Mouse (Mus musculus) liver, adult 2 months (tissue): Measurements from ENCODE around the gene Myh10. TPM values are rescaled to one million over a fixed set of nuclear protein-coding genes. Genes with fewer than 3 reads are reported as not detected.

Source experiments
- DNase-seq: peaks from one replicate; pipeline ENCODE4 v3.0.0-alpha.2; 2011; ENCODE audit warnings: low read depth, low spot score; ENCODE audit errors: extremely low read depth
- H3K27ac ChIP-seq: fragments of 200-500 bp; replicated peaks from 2 replicates; pipeline ENCODE4 v1.5.1; 2012; ENCODE audit warnings: low read depth, mild to moderate bottlenecking, control low read depth, inconsistent platforms, low read length; ENCODE audit not compliant: insufficient read depth
- H3K27me3 ChIP-seq: fragments of 200-500 bp; 2 replicates; pipeline ENCODE4 v1.6.1; 2012; ENCODE audit warnings: mild to moderate bottlenecking, moderate library complexity, low read length, inconsistent platforms; ENCODE audit not compliant: control insufficient read depth, insufficient read depth
- H3K36me3 ChIP-seq: fragments of 200-500 bp; 2 replicates; pipeline ENCODE4 v1.6.1; 2012; ENCODE audit warnings: low read length, inconsistent platforms; ENCODE audit not compliant: control insufficient read depth, insufficient read depth
- H3K4me1 ChIP-seq: fragments of 200-500 bp; 2 replicates; pipeline ENCODE4 v1.6.1; 2011; ENCODE audit warnings: low read length; ENCODE audit not compliant: control insufficient read depth, insufficient read depth
- H3K4me3 ChIP-seq: fragments of 200-500 bp; 2 replicates; pipeline ENCODE4 v1.5.1; 2011; ENCODE audit warnings: low read depth, mild to moderate bottlenecking, control low read depth, low read length, moderate library complexity; ENCODE audit not compliant: insufficient read depth
- H3K79me2 ChIP-seq: fragments of 200-500 bp; 2 replicates; pipeline ENCODE4 v1.6.1; 2012; ENCODE audit warnings: inconsistent platforms, mild to moderate bottlenecking, low read length, moderate library complexity; ENCODE audit not compliant: control insufficient read depth, insufficient read depth
- H3K9ac ChIP-seq: fragments of 200-500 bp; 2 replicates; pipeline ENCODE4 v1.6.1; 2012; ENCODE audit warnings: low read depth, mild to moderate bottlenecking, control low read depth, inconsistent platforms, low read length
- CTCF ChIP-seq: fragments of 200-500 bp; IDR thresholded peaks from 2 replicates; pipeline ENCODE4 v1.5.1; 2011; ENCODE audit warnings: low read depth, low read length, control low read depth
- POLR2A ChIP-seq: fragments of 200-500 bp; IDR thresholded peaks from 2 replicates; pipeline ENCODE4 v1.6.1; 2011; ENCODE audit warnings: low read length, control low read depth; ENCODE audit not compliant: insufficient read depth; ENCODE audit errors: extremely low read depth
- WGBS: fragments of 180-500 bp; shearing (Covaris S2); methylation state at CpG from one replicate; pipeline ENCODE4 v1.1.7; 2018; 5-methylcytosine and 5-hydroxymethylcytosine counted together
- polyA plus RNA-seq: library from polyadenylated mRNA; depleted of rRNA; stranded (reverse); fragments of >200 nt; gene quantifications from 2 replicates; pipeline ENCODE4 v1.2.3, GENCODE M21; 2012
- total RNA-seq: library from RNA; depleted of rRNA; stranded (reverse); fragments of >200 nt; gene quantifications from 2 replicates; pipeline ENCODE4 v1.2.3, GENCODE M21; 2014

The Myh10 gene
- total and polyA plus RNA-seq, 2 experiments = 4.4 to 7.5 TPM

DNA sequence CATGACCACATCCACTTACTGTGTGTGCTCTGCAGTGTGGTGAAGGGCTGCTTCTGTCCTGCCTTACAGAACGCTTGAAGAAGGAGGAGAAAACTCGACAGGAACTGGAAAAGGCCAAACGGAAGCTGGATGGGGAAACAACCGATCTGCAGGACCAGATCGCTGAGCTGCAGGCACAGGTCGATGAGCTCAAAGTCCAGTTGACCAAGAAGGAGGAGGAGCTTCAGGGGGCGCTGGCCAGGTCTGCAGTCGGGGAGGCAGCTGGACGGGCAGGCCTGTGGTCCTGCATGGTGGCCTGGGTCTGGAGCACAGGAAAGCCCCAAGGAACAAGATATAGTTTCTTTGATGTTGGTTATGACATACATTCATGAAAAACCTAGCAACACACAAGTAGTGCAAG lies 100.4 kb downstream of the Myh10 start:
- Histone ChIP-seq H3K79me2 (no peaks in the 10 kb centered on the region), H3K36me3 (no peaks in the 10 kb centered on the region; the same call in 1 of the 2 replicates), H3K9ac (no peak overlapping the region), H3K27me3 (no peaks in the 10 kb centered on the region), H3K4me1 (peaks cover 2% of the 10 kb centered on the region; the same call in 1 of the 2 replicates), H3K27ac (no peak overlapping the region), H3K4me3 (no peak overlapping the region)
- peak; percentile 66 for DNase-seq
- no peak for TF ChIP-seq POLR2A
- TF ChIP-seq CTCF = no peak
- 25% methylated on average over 9 of the region's 9 CpGs for WGBS

DNA sequence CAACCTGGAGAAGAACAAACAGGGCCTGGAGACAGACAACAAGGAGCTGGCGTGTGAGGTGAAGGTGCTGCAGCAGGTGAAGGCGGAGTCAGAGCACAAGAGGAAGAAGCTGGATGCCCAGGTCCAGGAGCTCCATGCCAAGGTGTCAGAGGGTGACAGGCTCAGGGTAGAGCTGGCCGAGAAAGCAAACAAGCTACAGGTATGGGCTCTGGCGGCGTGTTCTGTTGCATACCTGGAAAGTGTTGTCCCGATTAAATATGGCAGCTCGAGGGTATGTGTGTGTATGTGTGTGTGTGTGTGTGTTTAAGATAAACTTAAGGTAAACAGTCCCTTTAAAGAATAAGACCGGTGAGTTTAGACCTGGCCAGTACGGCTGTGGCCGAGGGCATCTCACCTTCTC lies 106.9 kb downstream of the Myh10 start:
- Histone ChIP-seq H3K4me3 (no peak overlapping the region), H3K27ac (no peak overlapping the region), H3K4me1 (no peaks in the 10 kb centered on the region), H3K36me3 (no peaks in the 10 kb centered on the region; the same call in 1 of the 2 replicates), H3K79me2 (no peaks in the 10 kb centered on the region), H3K9ac (no peak overlapping the region), H3K27me3 (no peaks in the 10 kb centered on the region)
- 83% methylated on average over 10 of the region's 10 CpGs for WGBS
- DNase-seq = no peak
- TF ChIP-seq CTCF (no peak), POLR2A (no peak)

DNA sequence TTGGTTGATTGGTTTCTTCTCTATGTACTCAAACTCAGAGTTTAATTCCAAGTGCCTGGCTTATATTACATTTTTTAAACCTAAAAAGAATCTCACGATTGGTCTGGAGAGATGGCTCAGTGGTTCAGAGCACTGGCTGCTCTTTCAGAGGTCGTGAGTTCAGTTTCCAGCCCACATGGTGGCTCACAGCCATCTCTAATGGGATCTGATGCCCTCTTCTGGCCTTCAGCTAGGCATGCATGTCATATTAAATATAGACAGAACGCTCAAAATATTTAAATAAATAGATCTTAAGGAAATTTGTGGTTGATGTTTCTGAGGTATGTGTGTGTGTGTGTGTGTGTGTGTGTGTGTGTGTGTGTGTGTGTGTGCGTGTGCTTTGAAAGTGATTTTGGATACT lies 113.8 kb downstream of the Myh10 start:
- no peak; the same call in 1 of the 2 replicates for TF ChIP-seq CTCF
- no peak for TF ChIP-seq POLR2A
- H3K4me3 ChIP-seq = no peak overlapping the region
- no peaks in the 10 kb centered on the region; the same call in 1 of the 2 replicates for H3K36me3 ChIP-seq
- no peak overlapping the region for H3K9ac ChIP-seq
- no peaks in the 10 kb centered on the region for H3K4me1 ChIP-seq
- WGBS = 49% methylated on average over 4 of the region's 4 CpGs
- no peaks in the 10 kb centered on the region for H3K27me3 ChIP-seq
- H3K27ac ChIP-seq = no peak overlapping the region
- no peak for DNase-seq
- no peaks in the 10 kb centered on the region for H3K79me2 ChIP-seq

DNA sequence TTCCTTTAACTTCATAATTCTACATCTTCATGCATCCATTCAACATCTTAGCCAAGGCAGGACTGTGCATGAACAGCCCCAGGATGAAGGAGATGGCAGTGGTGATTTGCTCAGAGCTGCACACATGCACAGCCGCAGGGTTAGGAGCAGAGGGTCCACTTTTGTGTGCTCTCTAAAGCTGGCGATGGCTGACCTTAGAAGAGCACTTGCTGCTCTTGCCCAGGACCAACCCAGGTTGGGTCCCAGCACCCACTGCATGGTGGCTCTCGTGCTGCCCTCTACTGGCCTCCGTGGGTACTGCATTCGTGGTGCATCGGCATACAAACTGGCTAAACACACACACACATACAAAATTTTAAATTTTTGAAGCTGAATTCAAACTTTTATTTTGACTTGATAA lies 116.4 kb downstream of the Myh10 start:
- Histone ChIP-seq H3K27ac (no peak overlapping the region), H3K79me2 (no peaks in the 10 kb centered on the region), H3K9ac (no peak overlapping the region), H3K4me1 (no peaks in the 10 kb centered on the region), H3K36me3 (no peaks in the 10 kb centered on the region; the same call in 1 of the 2 replicates), H3K27me3 (no peaks in the 10 kb centered on the region), H3K4me3 (no peak overlapping the region)
- WGBS = 42% methylated on average over 6 of the region's 6 CpGs
- DNase-seq = no peak
- no peak for TF ChIP-seq POLR2A
- peak; percentile 98 for TF ChIP-seq CTCF

DNA sequence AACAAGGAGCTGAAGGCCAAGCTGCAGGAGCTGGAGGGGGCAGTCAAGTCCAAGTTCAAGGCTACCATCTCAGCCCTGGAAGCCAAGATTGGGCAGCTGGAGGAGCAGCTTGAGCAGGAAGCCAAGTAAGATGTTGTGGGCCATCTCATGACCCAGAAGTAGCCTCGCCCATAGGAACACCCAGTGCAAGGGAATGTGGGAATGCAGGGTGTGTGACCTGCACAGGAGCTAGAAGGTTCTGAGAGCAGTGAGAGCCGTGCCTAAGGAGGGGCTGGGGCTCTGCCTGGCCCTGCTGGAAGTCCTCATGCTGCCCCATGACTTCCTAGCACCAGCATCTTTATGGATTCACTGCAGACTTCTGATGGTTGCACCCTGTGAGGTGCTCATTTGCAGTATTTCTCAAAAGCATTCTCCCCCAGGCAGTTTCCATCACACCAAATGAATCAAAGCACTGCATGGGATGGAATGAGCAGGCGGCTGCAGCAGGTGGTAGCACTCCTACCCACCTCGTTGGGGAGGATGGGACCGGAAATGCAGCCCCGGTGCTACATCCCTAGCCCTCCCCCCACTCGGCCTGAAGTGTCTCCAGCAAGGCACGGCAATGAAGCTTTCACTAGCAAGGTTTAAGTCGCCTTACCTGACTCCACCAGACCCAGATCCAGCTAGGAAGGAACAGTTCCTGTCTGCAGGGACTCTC lies 120.7 kb downstream of the Myh10 start:
- WGBS = 87% methylated on average over 9 of the region's 9 CpGs
- Histone ChIP-seq H3K27ac (no peak overlapping the region), H3K36me3 (peaks cover 2% of the 10 kb centered on the region; the same call in 1 of the 2 replicates), H3K4me3 (no peak overlapping the region), H3K79me2 (no peaks in the 10 kb centered on the region), H3K4me1 (no peaks in the 10 kb centered on the region), H3K9ac (no peak overlapping the region), H3K27me3 (no peaks in the 10 kb centered on the region)
- DNase-seq = no peak
- TF ChIP-seq CTCF (no peak), POLR2A (no peak)

DNA sequence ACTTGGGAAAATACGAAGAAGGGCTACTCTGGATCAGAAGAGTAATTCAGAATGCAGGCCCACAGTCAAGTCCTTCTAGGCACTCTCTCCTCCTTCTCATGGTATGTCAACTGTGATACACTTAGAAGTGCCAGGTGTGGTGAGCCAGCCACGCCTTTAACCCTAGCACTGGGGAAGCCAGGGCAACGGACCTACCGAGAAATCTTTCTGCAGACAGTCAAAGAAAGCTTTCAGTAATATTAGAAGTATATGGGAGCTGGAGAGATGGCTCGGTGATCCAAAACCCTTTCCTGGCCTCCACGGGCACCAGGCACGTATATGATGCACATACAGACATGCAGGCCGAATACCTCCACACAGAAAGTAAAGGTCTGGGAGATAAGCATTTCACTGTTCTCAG lies 127.1 kb downstream of the Myh10 start:
- Histone ChIP-seq H3K4me1 (peaks cover 1% of the 10 kb centered on the region; the same call in 1 of the 2 replicates), H3K36me3 (peaks cover 22% of the 10 kb centered on the region), H3K79me2 (no peaks in the 10 kb centered on the region), H3K4me3 (no peak overlapping the region), H3K9ac (no peak overlapping the region), H3K27me3 (no peaks in the 10 kb centered on the region), H3K27ac (no peak overlapping the region)
- DNase-seq = no peak
- WGBS = 93% methylated on average over 8 of the region's 8 CpGs
- TF ChIP-seq POLR2A (no peak), CTCF (no peak)
